Mouse (Mus musculus) left cerebral cortex, adult 11 months (tissue): ENCODE measurements around the gene Bcas3.
"Not testable (repeated sequence)": the region's sequence is repeated elsewhere in the genome, so short reads cannot be mapped to it uniquely, and the experiment has no call there.

Experiments
- DNase-seq: peaks from one replicate; pipeline ENCODE4 v3.0.0; 2022; ENCODE audit warnings: low spot score

Gene Bcas3

GRCm38 (mm10) chr11:85712026-85712804 is 359.2 kb downstream of the Bcas3 start:
- DNase-seq, result no peak

DNA sequence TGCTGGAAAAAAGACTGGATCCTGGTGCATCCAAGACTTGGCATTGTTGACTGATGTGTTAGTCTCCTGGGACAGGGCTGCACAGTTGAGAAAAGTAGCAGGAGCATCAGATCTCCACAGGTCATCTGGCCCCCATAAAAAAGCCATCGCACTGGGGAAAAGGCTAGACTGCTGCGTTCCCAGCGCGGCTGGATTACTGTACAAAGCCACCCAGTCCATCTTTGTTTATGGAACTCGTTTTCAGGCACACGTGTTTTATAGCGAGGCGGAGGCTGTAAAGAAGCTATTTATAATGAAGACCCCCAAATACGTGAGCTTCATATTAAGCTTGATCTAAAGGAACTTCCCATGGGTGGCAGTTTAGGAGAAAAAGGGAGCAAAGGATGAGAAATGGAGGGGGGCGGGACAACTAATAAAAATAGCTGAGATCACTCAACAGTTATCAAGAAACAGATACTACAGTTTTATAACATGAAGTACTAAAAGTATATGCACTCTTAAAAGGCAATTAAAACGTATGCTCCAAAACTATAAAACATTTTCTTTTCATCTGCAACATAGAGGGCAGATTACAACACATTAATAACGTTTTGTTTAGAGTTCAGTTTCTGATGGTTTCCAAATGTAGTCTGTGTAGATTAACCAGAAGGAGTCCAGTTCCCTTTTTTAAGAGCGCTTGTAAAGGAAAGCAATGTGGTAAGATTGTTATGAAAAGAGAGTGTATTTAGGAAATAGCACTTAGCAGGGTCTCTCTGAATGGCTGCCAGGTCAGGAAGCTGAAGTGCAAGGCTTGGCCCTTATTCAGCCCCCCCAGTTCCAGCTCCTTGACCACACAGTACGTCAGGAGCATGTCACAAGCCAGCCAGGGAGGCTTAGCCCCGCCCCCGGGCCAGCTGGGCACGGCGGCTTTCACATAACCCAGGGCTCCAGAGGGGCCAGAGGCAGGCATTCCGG is 360.2 kb downstream of the Bcas3 start:
- DNase-seq, result peak; percentile 24

DNA sequence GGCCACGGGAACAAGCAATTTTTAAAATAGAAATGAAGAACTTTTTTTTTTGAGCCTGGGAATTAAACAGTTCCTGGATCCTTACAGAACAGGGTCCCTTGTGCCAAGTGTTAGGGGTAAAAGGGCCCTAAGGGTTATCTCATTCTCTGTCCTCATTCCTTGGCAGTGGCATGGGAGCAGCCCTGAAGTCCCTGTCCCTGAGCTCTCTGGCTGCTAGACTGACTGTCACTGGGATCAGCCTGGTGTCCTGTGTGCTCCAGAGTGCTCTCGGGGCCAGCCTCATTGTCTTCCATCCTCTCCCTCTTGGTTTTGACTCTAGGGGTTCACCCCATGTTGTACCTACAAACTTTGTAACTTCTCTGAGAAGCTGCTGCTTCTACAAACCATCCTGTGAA is 360.8 kb downstream of the Bcas3 start:
- DNase-seq, result no peak

DNA sequence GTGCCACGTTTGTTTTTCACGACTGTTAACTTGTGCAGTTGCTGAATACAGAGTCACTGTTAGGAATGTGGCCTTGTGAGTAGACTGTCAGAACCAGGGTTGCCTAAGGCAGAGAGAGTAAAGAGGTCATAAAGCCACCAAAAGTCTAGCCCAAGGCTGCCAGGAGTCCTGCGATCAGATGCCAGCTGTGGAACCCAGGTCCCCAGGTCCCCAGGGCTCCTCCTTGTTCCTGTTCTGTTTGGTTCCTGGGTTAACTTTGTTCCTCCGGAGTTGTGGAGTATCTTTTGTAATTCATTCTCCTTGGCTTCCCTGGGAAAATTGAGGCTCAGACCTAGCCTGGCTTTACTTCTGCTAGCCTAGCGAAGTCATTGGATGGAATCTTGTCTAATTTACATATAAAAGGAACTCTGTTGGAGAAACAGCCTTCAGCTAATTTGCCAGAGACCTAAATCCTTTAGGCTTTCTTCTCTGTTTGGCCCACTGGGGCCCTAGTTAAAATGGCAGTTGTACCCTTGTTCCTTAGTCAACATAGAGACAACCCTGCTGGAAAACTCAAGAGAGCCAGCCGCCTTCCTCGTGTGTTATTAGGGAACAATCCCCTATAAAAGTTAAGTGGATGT is 361.5 kb downstream of the Bcas3 start:
- no peak for DNase-seq

DNA sequence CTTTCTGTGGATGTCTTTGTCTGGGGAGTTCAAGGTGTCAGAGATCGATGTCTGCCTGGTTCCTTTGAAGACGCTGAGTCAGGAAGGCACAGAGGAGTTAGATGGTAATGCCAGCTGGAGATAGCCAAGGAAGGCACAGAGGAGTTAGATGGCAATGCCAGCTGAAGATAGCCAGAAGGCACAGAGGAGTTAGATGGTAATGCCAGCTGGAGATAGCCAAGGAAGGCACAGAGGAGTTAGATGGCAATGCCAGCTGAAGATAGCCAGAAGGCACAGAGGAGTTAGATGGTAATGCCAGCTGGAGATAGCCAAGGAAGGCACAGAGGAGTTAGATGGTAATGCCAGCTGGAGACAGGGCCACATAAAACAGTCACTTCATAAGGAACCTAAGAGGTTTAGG is 363.8 kb downstream of the Bcas3 start:
- not testable (repeated sequence) for DNase-seq

DNA sequence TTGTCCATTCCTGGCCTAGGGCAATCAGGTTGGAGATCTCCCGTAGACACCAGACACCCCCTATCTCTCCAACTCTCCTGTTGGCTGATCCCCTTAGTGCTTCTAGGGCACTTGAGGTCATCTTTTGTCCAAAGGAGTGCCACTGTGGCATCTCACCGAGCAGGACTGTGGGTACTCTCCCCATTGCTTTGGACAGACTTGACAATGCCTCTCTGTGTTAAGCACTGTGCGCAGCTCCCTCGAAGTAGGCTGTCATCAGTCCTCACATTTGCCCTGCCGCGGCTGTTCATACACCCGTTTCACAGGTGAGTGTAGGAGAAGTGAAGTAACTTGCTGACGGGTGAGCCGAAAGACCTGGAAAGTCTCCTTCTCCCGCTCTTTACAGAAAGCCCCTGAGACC is 366.1 kb downstream of the Bcas3 start:
- no peak for DNase-seq

- DNase-seq, result no peak
Observed at GRCm38 (mm10) chr11:85719766-85720165, 366.8 kb downstream of the Bcas3 start.

DNA sequence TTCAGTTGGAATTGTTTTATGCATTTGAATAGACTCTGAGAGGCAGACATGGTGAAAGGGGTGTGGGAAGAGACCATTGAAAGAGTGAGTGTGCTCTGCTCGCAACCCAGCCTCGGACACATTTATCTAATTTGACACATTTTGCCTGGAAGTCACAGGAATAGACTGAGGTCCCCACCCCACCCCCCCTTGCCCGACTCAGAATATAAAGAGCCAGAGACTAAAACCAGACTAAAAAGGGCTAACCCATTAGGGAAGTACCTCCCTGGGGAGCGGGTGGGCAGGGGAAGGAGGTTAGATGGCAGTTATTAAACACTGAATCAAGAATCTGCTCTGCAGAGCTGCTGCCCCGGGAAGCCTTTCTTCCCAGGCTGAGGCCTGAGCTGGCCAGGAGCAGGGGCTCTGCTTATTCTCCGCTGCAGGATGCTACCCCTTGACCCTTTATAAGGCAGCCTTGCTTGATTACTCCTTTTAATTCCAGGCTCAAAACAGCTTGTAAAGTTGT is 367.4 kb downstream of the Bcas3 start:
- no peak for DNase-seq

GRCm38 (mm10) chr11:85721986-85722385 is 369.0 kb downstream of the Bcas3 start:
- no peak for DNase-seq

DNA sequence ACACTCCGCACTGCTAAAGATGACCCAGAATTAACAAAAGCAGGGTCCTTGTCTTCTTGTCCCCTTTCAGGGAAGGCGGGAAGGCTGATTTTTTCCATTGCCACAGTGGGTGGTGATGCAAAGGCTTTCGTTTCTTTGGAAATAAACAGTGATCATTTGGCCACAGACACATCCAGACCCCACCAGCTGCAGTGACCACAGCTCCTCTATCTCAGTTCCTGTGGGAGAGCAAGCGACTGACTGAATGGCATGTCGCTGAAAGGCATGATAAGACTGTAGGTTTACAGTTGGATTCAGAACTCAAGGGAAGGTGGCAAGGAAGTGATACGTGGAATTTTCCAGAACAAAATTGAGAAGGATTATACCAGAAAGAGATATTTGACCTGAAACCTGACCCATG is 371.2 kb downstream of the Bcas3 start:
- no peak for DNase-seq

GRCm38 (mm10) chr11:85729725-85730124 is 376.8 kb downstream of the Bcas3 start:
- DNase-seq, result no peak

DNA sequence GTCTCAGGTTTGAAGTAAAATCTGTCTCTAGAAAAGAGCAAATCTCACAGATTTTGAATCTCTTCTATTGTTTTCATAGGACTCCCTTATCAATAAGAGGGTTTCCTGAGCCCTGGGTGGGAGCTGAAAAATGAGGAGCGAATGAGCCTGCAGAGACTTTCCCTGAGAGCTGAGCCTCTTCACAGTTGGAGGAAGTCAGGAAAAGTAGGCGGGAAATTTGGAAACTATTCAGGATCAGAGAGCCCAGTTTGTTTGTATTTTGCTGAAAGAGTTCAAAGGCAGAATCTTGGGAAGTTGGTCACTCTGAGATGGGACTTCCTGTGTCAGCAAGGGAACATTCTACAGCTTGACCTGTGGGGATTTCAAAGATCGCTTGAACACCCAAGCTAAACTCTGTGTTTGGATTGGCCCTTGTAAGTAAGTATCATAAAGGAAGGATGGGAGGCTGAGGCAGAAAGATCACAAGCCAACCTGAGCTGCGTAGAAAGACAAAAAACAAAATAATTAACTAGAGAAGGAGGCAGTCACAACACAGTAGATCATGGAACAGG is 379.6 kb downstream of the Bcas3 start:
- no peak for DNase-seq

GRCm38 (mm10) chr11:85733577-85733976 is 380.6 kb downstream of the Bcas3 start:
- no peak for DNase-seq

DNA sequence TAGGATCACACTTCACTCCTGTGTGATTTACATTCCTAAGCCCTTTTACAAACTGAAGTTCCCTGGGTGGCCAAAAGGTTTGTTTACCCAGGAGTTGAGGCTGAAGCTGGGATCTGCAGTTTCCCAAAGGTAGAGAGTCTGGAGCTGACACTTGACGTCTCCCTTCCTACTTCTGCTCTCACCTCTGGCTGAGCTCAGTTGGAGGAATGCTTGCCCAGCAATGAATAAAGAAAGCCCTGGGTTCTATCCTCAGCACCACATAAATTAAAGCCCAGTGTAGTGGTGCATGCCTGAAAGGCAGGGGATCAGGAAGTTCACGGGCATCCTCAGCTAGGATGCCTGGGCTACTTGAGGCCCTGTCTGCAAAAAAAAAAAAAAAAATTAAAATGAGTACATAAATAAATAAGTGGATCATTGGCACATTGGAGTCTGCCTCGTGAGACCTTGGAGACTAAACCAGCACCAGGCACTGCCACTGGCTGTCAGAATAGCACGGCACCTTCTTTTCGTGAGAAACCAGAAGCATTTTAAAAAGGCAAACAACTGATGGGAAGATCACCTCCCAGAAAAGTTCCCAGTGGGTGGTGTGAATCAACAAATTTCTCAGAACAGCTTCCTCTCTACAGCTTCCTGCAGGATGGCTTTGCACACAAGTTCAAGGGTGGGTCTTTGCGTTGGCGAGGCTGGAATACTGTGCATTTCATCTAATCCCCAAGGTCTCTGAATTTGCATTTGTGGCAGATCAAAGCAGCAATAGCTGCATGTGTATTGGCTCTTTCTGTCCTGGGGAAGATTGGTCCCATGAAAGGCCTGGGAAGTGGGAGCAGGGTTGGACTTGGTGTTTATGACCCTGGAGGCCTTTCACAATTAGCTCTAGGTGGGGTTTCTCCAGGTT is 381.6 kb downstream of the Bcas3 start:
- DNase-seq, result no peak

DNA sequence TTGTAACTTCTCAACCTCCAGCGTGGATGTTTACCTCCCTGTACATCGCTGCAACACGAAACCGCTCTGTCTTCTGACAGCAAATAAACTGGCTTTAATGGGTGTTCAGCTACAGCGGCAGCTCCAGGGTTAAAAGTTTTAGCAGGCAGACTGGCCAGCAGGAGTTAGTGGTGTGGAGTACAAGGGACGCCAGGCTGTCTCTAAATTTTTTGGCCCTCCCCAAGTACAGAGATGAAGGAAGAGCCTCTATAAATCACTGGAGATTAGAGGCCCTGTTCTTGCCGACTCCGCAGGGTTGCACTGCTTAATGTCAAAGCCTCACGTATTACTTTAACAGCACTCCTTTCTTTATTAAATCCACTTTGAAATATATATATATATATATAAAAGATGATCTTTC is 384.3 kb downstream of the Bcas3 start:
- DNase-seq, result no peak

GRCm38 (mm10) chr11:85737893-85738292 is 384.9 kb downstream of the Bcas3 start:
- no peak for DNase-seq

DNA sequence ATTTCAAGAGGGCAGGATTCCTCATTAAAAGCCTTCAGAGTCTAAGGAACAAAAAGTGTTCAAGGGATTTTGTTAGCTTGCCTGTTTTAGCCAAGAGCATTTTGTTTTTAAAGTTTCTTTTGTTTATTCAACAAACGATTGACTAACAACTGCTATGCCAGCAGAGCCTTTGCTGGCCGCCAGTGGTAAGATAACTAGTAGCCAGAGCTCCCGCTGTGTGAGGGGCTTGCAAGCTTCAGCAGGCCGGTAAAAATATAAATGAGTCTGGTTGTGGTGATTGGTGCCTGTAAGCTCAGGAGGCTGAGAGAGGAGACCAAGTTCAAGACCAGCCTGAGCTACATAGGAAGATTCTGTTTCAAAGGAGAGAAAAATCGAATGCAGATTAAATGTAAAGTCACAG is 385.6 kb downstream of the Bcas3 start:
- DNase-seq, result no peak

DNA sequence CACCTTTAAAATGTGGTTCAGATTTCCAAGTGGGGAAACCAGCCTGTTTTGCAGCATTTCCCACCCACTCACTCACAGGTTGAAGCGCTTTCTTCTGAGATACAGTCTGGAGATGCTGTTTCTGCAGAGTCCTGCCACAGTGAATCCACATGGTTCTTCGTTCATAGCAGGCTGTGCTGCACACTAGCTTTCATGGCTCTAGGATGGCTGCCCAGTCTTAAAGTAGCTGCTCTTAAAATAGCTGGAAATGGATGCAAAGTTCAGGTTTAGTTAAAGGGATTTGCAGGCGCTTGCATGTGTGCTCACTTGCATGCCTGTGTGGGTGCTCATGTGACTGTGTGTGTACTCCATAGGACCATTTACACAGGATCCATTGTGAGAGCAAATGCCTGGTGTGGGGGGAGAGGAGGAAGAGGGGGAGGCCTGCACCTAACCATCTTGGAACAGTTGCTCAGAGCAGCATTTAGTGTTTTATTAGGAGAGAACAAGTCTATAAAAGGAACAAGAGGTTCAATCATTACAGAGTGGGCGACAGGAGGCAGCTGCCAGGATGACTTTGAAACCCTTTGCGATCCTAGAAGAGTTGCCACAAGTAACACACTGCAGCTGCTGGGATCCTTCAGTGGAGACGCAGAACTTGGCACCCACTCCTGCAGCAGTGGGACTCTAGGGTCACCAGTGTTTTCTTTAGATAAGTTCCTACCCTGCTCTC is 386.5 kb downstream of the Bcas3 start:
- DNase-seq, result peak; percentile 33

DNA sequence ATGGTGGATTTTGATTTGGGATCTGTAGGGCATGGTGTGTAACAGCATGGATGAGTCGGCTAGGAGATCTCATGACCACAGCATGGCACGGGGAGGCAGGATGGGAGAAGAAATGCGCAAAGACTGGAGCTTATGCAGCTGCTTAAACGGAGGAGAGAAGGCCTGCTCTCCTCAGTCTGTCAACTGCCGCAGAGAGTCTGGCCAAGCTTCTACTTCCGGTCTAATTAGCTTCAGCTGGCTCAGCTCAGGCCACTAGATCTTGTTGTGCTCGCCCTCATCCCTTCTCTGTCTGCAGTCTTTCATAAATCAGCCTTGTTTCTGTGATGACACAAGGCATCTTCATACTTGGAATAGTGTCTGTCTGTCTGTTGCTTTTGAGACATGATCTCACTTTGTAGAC is 393.4 kb downstream of the Bcas3 start:
- DNase-seq, result no peak

GRCm38 (mm10) chr11:85748891-85749290 is 395.9 kb downstream of the Bcas3 start:
- no peak for DNase-seq

- DNase-seq, result no peak
Observed at GRCm38 (mm10) chr11:85751171-85751570, 398.2 kb downstream of the Bcas3 start.
